Comparison of ENCODE assay signal across 27 mouse cellular contexts in genomic region chr7:25568721-25569120, GRCm38 (mm10). TPM values are rescaled to one million over a fixed set of nuclear protein-coding genes. Genes with fewer than 3 reads are reported as not detected.
"Had no signal": no experiment of that assay in that cellular context is flagged by ENCODE, and none has a peak within 500 bp of the region (broad histone marks: within the 10 kb centered on the region; RNA-seq: fewer than 3 reads in every experiment).

No protein-coding gene starts in this region.

- DNase-seq: layer of hippocampus, postnatal 36 days; liver, embryonic 13.5 days; lung, adult 2 months; lung, postnatal 14 days; lung, postnatal 4 days; midbrain, embryonic 14.5 days; thymus, adult 2 months; thymus, postnatal 14 days; thymus, postnatal 4 days had no signal

- H3K27me3 ChIP-seq: liver, embryonic 13.5 days; stomach, embryonic 15.5 days had no signal

- H3K9me3 ChIP-seq: liver, embryonic 13.5 days; stomach, embryonic 15.5 days had no signal

- H3K4me3 ChIP-seq: left cerebral cortex, adult 2 months; liver, embryonic 13.5 days; stomach, embryonic 15.5 days had no signal

- ATAC-seq: inflammation-experienced regulatory T-cells, adult 6 months; intestine, postnatal 0 days had no signal

- H3K9ac ChIP-seq: liver, embryonic 13.5 days; stomach, embryonic 15.5 days had no signal

- H3K4me2 ChIP-seq: liver, embryonic 13.5 days; midbrain, embryonic 11.5 days; stomach, embryonic 15.5 days had no signal

- H3K27ac ChIP-seq: left cerebral cortex, adult 2 months; liver, embryonic 13.5 days; stomach, embryonic 15.5 days had no signal

- H3K4me1 ChIP-seq: liver, embryonic 13.5 days; stomach, embryonic 15.5 days had no signal

- H3K36me3 ChIP-seq: liver, embryonic 13.5 days; stomach, embryonic 15.5 days had no signal

RNA-seq across cellular contexts. Expression of gene Ceacam2, which starts 29.1 kb away (rescaled TPM):
- total RNA-seq: liver, adult 2 months; megakaryocyte-erythroid progenitor cell, adult 5-6 weeks; midbrain, postnatal 0 days had no signal
- polyA plus RNA-seq: limb, embryonic 11.5 days; limb, embryonic 14.5 days; liver, embryonic 16.5 days; midbrain, embryonic 11.5 days; midbrain, postnatal 0 days; neural tube, embryonic 11.5 days; stomach, embryonic 15.5 days had no signal

RNA-seq across cellular contexts. Expression of gene Erich4, which starts 47.0 kb away (rescaled TPM):
- total RNA-seq: layer of hippocampus, adult 8-10 months; layer of hippocampus, postnatal 10 days; left cerebral cortex, adult 2 months; left cerebral cortex, postnatal 36 days; liver, adult 2 months; megakaryocyte progenitor cell, adult 5-6 weeks; megakaryocyte-erythroid progenitor cell, adult 5-6 weeks; midbrain, postnatal 0 days had no signal
- polyA plus RNA-seq: inflammation-experienced regulatory T-cells, adult 6 months; limb, embryonic 11.5 days; limb, embryonic 14.5 days; liver, adult 2 months; lung, adult 2 months; midbrain, embryonic 11.5 days; midbrain, embryonic 14.5 days; midbrain, postnatal 0 days; neural tube, embryonic 11.5 days; neural tube, embryonic 14.5 days; spleen, adult 2 months; thymus, adult 2 months had no signal
